Comparison of ENCODE assay signal across 19 mouse cellular contexts in genomic region chr6:129085098-129085497, GRCm38 (mm10). TPM values are rescaled to one million over a fixed set of nuclear protein-coding genes. Genes with fewer than 3 reads are reported as not detected.
"Had no signal": no experiment of that assay in that cellular context is flagged by ENCODE, and none has a peak within 500 bp of the region (broad histone marks: within the 10 kb centered on the region; RNA-seq: fewer than 3 reads in every experiment).

No protein-coding gene starts in this region.

- H3K9ac ChIP-seq: neural tube, embryonic 13.5 days; neural tube, embryonic 15.5 days; stomach, embryonic 15.5 days had no signal

- H3K27me3 ChIP-seq: neural tube, embryonic 13.5 days; neural tube, embryonic 15.5 days; stomach, embryonic 15.5 days had no signal

- H3K9me3 ChIP-seq: neural tube, embryonic 13.5 days; neural tube, embryonic 15.5 days; stomach, embryonic 15.5 days had no signal

- DNase-seq: retina, postnatal 1 day; right cerebral cortex, adult 18-20 months; right cerebral cortex, postnatal 14 days; right cerebral cortex, postnatal 4 days; spleen, adult 18-20 months; thymus, adult 18-20 months; thymus, adult 2 months; thymus, postnatal 14 days; thymus, postnatal 25 days; thymus, postnatal 36 days; thymus, postnatal 4 days had no signal

- H3K4me1 ChIP-seq: neural tube, embryonic 13.5 days; neural tube, embryonic 15.5 days; stomach, embryonic 15.5 days had no signal

- H3K4me3 ChIP-seq: neural tube, embryonic 13.5 days; neural tube, embryonic 15.5 days; stomach, embryonic 15.5 days had no signal

- H3K27ac ChIP-seq: neural tube, embryonic 13.5 days; neural tube, embryonic 15.5 days; stomach, embryonic 15.5 days; stomach, postnatal 0 days had no signal

- H3K4me2 ChIP-seq: neural tube, embryonic 13.5 days; neural tube, embryonic 15.5 days; stomach, embryonic 15.5 days had no signal

- H3K36me3 ChIP-seq: neural tube, embryonic 13.5 days; neural tube, embryonic 15.5 days; stomach, embryonic 15.5 days had no signal

RNA-seq across cellular contexts. Expression of gene Clec2e, which starts 15.6 kb away (rescaled TPM):
- polyA plus RNA-seq: neural tube, embryonic 13.5 days; neural tube, embryonic 14.5 days; neural tube, embryonic 15.5 days; spleen, adult 2 months; stomach, embryonic 14.5 days; testis, adult 2 months had no signal

RNA-seq across cellular contexts. Expression of gene Klrb1f, which starts 39.4 kb away (rescaled TPM):
- polyA plus RNA-seq: testis, adult 2 months had no signal
